Mouse (Mus musculus): ENCODE measurements around the gene Olfr57.
"Not testable (repeated sequence)": the region's sequence is repeated elsewhere in the genome, so short reads cannot be mapped to it uniquely, and the experiment has no call there.

Olfr57 gene

DNA sequence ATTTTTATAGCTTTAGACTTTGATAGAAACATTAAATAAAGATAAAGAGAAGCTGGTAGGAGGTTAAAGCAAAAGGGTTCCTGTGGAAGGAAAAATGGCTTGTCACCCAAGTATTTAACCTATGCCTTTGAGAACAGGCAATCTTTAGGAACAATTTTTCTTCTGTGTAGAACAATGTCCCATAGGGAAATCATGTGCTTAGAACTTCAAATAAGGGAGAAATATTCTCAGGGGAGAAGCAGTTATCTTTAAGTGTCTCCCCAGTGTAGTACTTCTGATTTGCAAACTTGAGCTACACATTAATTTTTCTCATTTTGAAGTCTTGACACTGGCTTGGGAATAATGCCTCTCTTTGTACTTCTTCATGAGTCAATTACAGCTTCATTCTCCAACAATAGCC lies at the start of gene Olfr57:
Gene Olfr57, plus strand, starts transcription at position 301 of the 400 bp plus-strand sequence.
- no peak for DNase-seq (ENCODE audit: low spot score in 2 of 2)

DNA sequence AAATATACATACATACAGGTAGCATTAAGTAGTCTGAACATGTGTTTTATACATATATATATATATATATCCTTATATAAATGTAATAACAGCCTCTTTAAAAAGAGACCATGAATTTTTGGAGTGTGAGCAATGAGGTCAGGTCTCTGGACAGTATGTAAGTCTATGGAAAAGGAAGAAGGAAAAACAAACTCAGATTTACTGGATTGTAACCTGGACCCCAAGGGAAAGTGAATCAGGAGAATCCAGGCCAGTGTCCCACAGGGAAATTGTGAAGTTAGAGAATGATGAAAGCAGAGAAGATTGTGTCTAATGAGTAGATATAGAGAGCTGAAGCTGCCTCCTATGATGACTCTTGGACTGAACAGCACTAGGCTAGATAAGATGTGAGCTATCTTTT lies 47.8 kb upstream of the Olfr57 start, which contains the start of gene Olfr1352:
Gene Olfr1352, plus strand, starts transcription at position 301 of the 400 bp plus-strand sequence.
- no peak for DNase-seq (ENCODE audit: low spot score in 2 of 2)

DNA sequence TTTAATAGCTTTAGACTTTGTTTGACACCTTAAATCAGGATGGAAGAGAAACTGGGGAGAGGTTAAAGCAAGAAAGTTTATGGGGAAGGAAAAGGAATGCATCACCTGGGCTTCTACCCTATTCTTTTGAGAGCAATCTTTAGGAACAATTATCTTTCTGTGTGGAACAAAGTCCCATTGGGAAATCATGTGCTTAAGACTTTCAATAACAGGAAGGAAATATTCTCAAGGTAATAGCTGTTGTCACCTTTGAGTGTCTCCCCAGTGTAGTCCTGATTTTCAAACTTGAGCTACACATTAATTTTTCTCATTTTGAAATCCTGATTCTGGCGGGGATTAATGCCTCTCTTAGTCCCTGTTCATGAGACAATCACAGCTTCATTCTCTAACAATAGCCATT lies 16.4 kb upstream of the Olfr57 start, which contains the start of gene Olfr1351:
Gene Olfr1351, plus strand, starts transcription at position 301 of the 400 bp plus-strand sequence.
- no peak for DNase-seq (ENCODE audit: low spot score in 2 of 2)

DNA sequence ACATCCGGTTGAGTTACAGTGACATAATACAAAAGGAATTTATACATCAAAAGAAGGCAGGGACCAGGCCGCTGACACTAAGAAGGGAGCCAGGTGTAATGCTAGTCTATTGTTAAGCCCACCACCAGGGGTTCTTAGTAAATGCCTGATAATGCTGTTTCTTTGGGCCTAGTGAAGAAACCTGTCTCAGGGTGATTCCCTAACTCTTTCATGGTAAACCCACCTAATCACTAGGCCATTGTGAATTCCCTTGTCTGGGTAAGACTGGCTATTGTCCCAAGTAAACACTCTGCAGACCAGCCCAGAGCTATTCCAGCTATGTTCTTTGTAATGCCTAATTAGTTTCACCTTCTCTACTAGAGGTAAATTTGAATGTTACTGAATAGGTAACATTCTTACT lies 13.9 kb downstream of the Olfr57 start:
- not testable (repeated sequence) for DNase-seq (ENCODE audit: low spot score in 2 of 2)

DNA sequence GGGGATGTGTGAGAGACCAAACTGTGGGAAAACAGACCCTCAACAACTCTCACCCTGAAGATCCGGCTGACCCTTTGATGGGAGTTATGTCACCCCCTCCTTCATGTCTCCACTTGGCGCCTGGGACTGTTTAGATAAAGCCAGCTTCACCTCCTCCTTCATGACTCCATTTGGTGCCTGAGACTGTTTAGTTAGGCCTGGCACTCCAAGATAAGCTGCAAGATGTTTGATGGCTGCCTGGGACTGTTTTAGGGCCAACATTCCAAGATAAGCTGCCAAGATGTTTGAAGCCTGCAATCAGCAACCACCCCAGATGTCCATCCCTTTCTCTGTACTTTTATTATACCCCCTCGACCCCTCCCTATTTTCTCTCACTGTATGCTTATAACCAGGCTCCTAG lies 28.8 kb downstream of the Olfr57 start:
- DNase-seq (ENCODE audit: low spot score in 2 of 2) = not testable (repeated sequence)
